Mouse (Mus musculus): ENCODE measurements around the gene Tcirg1. TPM values are rescaled to one million over a fixed set of nuclear protein-coding genes. Genes with fewer than 3 reads are reported as not detected.

Gene Tcirg1
- polyA plus RNA-seq, 1 experiment from 2014 or later, result 24.7 TPM

DNA sequence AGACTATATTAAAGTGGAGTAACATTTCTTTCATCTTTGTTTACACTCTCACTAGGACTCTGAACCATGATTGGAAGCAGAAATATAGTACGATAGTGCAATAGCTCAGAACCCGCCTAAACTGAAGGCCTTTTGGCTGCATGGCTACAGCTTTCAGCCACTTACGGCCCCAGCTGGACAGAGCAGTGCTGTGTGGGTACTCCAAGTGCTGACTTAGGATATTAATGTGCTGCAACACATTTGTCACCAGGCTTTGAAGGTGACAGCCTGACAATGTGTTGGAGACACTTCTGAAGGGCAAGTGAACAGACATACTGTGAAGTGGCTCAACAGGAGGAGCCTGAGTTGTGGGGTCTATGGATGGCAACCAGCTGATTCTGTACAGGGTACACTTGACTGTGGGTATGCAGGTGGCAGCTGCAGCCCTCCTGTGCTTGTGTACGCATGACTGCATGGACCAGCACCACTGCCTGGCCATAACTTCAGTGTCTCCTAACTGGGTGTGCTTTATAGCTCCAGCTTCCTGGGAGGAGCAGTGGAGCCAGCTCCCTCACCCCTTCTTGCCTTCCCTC is 13.3 kb downstream of the Tcirg1 start:
- H3K9ac ChIP-seq, result no peak overlapping the region
- 84% methylated on average over 4 of the region's 4 CpGs for WGBS (ENCODE audit: insufficient replicate concordance)
- no peak overlapping the region for H3K4me3 ChIP-seq
- ATAC-seq, result no peak
- no peak overlapping the region for H3K4me2 ChIP-seq
- no peak overlapping the region for H3K27ac ChIP-seq
- no peaks in the 10 kb centered on the region for H3K4me1 ChIP-seq
- no peaks in the 10 kb centered on the region for H3K9me3 ChIP-seq (replicated peaks)
- peaks cover 97% of the 10 kb centered on the region for H3K36me3 ChIP-seq
- H3K27me3 ChIP-seq (replicated peaks), result no peaks in the 10 kb centered on the region

DNA sequence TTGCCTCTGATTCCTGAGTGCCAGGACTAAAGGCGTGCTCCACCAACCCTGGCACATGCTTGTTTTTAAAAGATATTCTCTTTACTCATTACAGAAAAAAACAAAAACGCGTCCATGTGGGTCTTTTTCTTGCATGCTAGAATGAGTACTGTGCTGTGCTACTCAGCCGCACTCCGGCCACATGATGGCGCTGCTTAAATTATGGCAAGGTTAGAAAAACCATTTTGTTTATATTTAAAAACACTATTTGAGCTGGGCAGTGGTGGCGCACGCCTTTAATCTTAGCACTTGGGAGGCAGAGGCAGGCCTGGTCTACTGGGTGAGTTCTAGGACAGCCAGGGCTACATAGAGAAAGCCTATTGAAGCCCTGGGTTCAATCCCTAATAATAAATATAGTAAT is 16.8 kb downstream of the Tcirg1 start:
- ATAC-seq, result no peak

DNA sequence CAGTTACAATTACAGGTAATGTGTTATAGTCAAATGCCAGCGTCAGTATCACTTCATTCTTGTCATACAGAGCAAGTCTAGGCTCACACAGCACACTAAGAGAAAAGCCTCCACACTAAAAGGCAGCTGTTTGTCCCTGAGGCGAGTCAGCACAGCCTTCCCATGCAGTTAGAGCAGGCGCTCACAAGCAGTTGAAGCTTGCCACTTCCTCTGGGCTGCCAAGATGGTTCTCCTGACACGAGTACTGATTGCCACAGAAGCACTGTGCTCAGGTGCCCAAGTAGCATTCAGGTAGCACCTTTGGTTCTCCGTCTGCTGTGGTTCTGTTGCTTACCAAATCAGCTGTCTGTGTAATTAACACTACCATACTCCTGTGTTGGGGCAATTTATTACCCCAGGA is 17.8 kb downstream of the Tcirg1 start:
- H3K4me2 ChIP-seq, result no peak overlapping the region
- no peak overlapping the region for H3K4me3 ChIP-seq
- ATAC-seq, result no peak
- no peak overlapping the region for H3K27ac ChIP-seq
- peaks cover 87% of the 10 kb centered on the region for H3K36me3 ChIP-seq
- H3K27me3 ChIP-seq (replicated peaks), result no peaks in the 10 kb centered on the region
- H3K9me3 ChIP-seq (replicated peaks), result no peaks in the 10 kb centered on the region
- WGBS (ENCODE audit: insufficient replicate concordance), result 77% methylated on average over 5 of the region's 5 CpGs
- no peak overlapping the region for H3K9ac ChIP-seq
- H3K4me1 ChIP-seq, result no peaks in the 10 kb centered on the region

More for the DNA sequence above, 16.8 kb downstream of the Tcirg1 start:
- Histone ChIP-seq H3K9me3 (replicated peaks) (no peaks in the 10 kb centered on the region), H3K27me3 (replicated peaks) (no peaks in the 10 kb centered on the region), H3K36me3 (peaks cover 89% of the 10 kb centered on the region), H3K4me2 (no peak overlapping the region), H3K9ac (no peak overlapping the region), H3K4me3 (no peak overlapping the region), H3K4me1 (no peaks in the 10 kb centered on the region), H3K27ac (no peak overlapping the region)
- WGBS (ENCODE audit: insufficient replicate concordance), result 74% methylated on average over 8 of the region's 8 CpGs

- ATAC-seq, result no peak
- no peaks in the 10 kb centered on the region for H3K27me3 ChIP-seq (replicated peaks)
- peaks cover 51% of the 10 kb centered on the region for H3K36me3 ChIP-seq
- no peak overlapping the region for H3K4me2 ChIP-seq
- H3K4me3 ChIP-seq, result no peak overlapping the region
- no peak overlapping the region for H3K27ac ChIP-seq
- H3K4me1 ChIP-seq, result peaks cover 14% of the 10 kb centered on the region; the same call in 1 of the 2 replicates
- H3K9ac ChIP-seq, result no peak overlapping the region
- WGBS (ENCODE audit: insufficient replicate concordance), result 74% methylated on average over 6 of the region's 6 CpGs
- no peaks in the 10 kb centered on the region for H3K9me3 ChIP-seq (replicated peaks)
Observed at GRCm38 (mm10) chr19:3884325-3884990, 22.5 kb downstream of the Tcirg1 start.

DNA sequence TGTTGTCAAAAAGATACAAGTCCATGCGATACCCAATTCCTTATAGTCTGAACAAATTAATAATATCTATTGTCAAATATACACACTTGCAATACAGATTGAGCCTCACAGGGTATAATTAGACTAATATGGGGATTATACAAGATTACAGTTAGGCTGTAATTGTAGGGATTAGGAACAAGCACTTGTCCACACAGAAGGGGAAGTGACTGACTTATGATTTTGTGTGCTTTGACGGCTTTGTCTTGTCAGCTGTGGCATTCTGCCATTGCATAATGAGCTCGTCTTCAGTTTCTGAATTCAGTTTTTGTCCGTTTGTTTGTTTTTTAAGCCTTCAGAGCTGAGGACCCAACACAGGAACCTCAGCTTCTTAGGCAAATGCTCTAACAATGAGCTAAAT is 24.7 kb downstream of the Tcirg1 start:
- H3K27me3 ChIP-seq (replicated peaks), result no peaks in the 10 kb centered on the region
- H3K9me3 ChIP-seq (replicated peaks), result no peaks in the 10 kb centered on the region
- no peak overlapping the region for H3K4me2 ChIP-seq
- no peak for ATAC-seq
- H3K4me3 ChIP-seq, result no peak overlapping the region
- H3K9ac ChIP-seq, result no peak overlapping the region
- 56% methylated on average over 4 of the region's 4 CpGs for WGBS (ENCODE audit: insufficient replicate concordance)
- peaks cover 14% of the 10 kb centered on the region; the same call in 1 of the 2 replicates for H3K4me1 ChIP-seq
- H3K27ac ChIP-seq, result no peak overlapping the region
- peaks cover 40% of the 10 kb centered on the region for H3K36me3 ChIP-seq

DNA sequence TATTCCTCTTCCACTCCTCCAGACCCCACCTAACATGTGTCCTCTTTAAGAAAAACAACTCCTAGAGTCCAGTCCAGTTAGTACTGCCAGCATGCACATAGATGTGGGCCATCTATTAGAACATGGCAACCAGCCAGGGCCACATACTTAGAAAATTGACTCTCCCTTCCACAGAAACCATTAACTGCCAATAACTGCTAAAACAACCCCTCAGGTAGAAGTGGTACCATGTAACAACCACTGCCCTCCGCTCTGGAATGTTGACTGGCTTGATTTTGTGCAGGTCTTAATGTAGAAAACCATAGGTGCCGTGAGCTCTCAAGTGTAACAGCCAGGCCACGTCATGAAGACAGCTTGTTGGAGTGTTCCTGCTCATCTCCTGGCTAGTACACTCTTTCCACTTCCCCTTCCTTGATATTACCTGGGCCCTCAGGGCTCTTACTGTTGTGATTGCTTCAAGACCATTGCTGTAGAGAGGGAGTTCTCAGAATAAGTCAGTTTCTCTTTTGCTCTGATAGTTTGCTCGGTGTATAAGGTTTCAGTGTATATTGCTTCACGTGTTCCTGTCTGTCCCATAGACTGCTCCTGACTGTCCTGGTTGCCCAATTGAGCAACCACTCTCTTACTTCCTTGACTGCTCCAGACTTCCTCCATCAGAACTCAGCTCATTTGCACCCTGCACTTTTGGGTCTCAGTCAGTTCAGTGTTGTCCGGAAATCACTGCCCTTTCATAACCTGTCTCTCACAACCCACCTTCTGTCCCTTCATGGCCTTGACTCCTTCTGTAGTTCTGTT is 26.7 kb downstream of the Tcirg1 start:
- H3K9me3 ChIP-seq (replicated peaks), result no peaks in the 10 kb centered on the region

DNA sequence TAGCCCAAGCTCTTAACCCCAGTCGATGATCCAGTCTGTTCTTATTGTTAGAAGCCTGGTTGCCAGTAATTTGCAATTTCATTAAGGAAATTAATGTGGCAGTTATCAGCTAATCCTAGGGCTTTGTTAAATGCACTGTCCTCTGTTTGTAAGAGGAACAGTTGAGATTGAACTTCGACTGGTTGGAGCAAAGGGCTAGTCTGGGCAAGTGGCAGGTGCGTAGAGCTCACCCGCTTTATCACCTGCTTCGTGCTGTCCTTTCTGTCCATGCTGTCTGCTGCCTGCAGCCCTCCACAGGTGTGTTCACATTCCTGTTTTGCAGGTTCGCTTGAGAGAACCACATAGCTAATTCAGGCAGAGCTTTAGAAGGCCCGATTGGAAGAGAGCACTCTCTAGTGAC is 31.9 kb downstream of the Tcirg1 start:
- H3K9ac ChIP-seq, result no peak overlapping the region
- H3K9me3 ChIP-seq (replicated peaks), result no peaks in the 10 kb centered on the region
- peaks cover 2% of the 10 kb centered on the region; the same call in 1 of the 2 replicates for H3K4me1 ChIP-seq
- no peak overlapping the region for H3K27ac ChIP-seq
- ATAC-seq, result no peak
- no peak overlapping the region for H3K4me2 ChIP-seq
- peaks cover 23% of the 10 kb centered on the region for H3K36me3 ChIP-seq
- H3K4me3 ChIP-seq, result no peak overlapping the region
- WGBS (ENCODE audit: insufficient replicate concordance), result 73% methylated on average over 7 of the region's 7 CpGs
- no peaks in the 10 kb centered on the region for H3K27me3 ChIP-seq (replicated peaks)

More for the DNA sequence above, 26.7 kb downstream of the Tcirg1 start:
- no peak for ATAC-seq
- Histone ChIP-seq H3K9ac (no peak overlapping the region), H3K27me3 (replicated peaks) (no peaks in the 10 kb centered on the region), H3K4me2 (no peak overlapping the region), H3K36me3 (peaks cover 37% of the 10 kb centered on the region), H3K4me1 (peaks cover 14% of the 10 kb centered on the region; the same call in 1 of the 2 replicates), H3K4me3 (no peak overlapping the region), H3K27ac (no peak overlapping the region)
- 73% methylated on average over 6 of the region's 6 CpGs for WGBS (ENCODE audit: insufficient replicate concordance)

DNA sequence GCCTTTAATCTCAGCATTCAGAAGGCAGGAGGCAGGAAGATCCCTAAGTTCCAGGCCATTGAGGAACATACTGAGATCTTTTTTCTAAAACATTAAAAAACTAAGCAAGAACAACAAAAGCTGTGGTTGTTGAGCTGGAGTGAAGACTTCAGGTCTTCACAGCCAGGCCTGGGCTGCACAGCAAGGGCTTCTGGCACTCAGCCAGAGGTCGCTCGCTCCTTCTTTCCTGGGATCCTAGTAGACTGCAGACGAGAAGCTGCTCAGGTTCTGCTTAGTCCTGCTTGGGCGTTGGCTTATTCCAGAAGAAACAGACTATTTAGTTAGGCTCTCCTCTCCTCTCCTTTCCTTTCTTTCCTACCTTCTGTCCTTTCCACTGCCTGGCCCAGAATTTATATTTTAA is 34.6 kb downstream of the Tcirg1 start:
- Histone ChIP-seq H3K4me2 (no peak overlapping the region), H3K9me3 (replicated peaks) (no peaks in the 10 kb centered on the region), H3K4me1 (no peaks in the 10 kb centered on the region; the same call in 1 of the 2 replicates), H3K4me3 (no peak overlapping the region), H3K27me3 (replicated peaks) (no peaks in the 10 kb centered on the region), H3K36me3 (peaks cover 20% of the 10 kb centered on the region), H3K27ac (no peak overlapping the region), H3K9ac (no peak overlapping the region)
- 67% methylated on average over 4 of the region's 4 CpGs for WGBS (ENCODE audit: insufficient replicate concordance)
- ATAC-seq, result no peak

GRCm38 (mm10) chr19:3871468-3871867 is 35.5 kb downstream of the Tcirg1 start:
- no peak for ATAC-seq
- no peak overlapping the region for H3K27ac ChIP-seq

DNA sequence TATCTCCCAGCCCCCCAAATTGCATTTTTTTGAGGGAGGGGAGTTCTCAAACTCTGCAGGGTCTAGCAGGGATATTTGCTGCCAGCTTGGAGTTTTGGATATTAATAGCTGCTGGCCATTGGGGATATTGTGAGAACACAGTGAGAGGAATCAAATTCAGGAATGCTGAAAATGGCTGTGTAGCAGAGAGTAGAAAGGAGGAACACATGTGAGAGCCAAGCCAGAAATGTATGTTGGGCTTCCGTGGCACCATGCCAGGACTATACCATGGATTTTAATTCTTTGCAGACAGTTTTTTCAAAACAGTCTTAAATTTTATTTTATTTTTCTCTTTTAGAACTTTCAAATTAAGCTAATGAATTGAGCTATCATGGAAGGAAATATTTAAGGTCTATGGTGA is 38.6 kb downstream of the Tcirg1 start:
- Histone ChIP-seq H3K4me3 (no peak overlapping the region), H3K9ac (no peak overlapping the region), H3K4me2 (no peak overlapping the region), H3K36me3 (peaks cover 29% of the 10 kb centered on the region), H3K27me3 (replicated peaks) (no peaks in the 10 kb centered on the region), H3K4me1 (0 out of 2 replicates have a peak, but pooled peaks cover 2% of the 10 kb centered on the region), H3K27ac (no peak overlapping the region), H3K9me3 (replicated peaks) (peaks cover 2% of the 10 kb centered on the region; the same call in 1 of the 2 replicates)
- no peak for ATAC-seq
- WGBS (ENCODE audit: insufficient replicate concordance), result 77% methylated on average over 1 of the region's 1 CpGs

More at GRCm38 (mm10) chr19:3871468-3871867, 35.5 kb downstream of the Tcirg1 start:
- Histone ChIP-seq H3K36me3 (peaks cover 18% of the 10 kb centered on the region), H3K4me3 (no peak overlapping the region), H3K4me2 (no peak overlapping the region), H3K9me3 (replicated peaks) (no peaks in the 10 kb centered on the region), H3K9ac (no peak overlapping the region), H3K4me1 (no peaks in the 10 kb centered on the region; the same call in 1 of the 2 replicates), H3K27me3 (replicated peaks) (no peaks in the 10 kb centered on the region)

DNA sequence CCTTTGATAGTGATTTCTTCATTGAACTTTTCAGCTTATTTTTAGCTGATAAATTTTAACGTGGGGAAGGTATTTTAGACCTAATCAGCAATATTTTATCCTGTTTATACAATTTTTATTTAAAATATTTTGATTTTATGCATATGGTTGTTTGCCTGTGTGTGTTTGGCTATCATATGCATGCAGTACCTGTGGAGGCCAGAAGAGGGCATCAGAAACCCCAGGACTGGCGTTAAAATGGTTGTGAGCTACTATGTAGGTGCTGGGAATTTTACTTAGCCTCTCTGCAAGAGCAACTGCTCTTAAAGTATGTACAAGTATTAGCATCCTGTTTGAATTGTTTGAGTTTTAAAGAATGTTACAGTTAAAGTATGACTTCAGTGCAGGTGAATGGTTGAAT is 42.0 kb downstream of the Tcirg1 start:
- WGBS (ENCODE audit: insufficient replicate concordance), result 68% methylated on average over 2 of the region's 2 CpGs
- Histone ChIP-seq H3K4me3 (no peak overlapping the region), H3K4me1 (peaks cover 20% of the 10 kb centered on the region), H3K4me2 (no peak overlapping the region), H3K27ac (no peak overlapping the region), H3K9ac (no peak overlapping the region), H3K9me3 (replicated peaks) (peaks cover 2% of the 10 kb centered on the region; the same call in 1 of the 2 replicates), H3K36me3 (peaks cover 26% of the 10 kb centered on the region), H3K27me3 (replicated peaks) (no peaks in the 10 kb centered on the region)
- no peak for ATAC-seq

DNA sequence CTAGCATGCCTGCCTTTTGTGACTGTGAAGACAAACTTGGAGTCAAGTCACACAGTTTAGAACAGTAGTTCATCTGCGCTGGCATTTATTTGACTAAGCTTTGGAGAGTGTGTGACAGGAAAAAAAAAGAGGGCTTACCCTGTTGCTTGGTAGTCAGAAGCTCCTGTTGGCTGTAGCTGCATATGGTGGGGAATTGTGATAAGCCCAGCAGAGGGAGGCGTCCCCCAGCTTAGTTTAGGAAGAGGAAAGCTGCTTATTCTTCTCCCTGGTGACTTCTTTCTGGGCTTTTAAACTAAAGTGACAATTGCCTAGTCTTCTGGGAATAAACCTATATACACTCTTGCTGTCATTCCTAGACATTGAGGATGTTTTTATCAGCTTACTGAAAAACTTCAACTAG is 44.2 kb downstream of the Tcirg1 start:
- no peak overlapping the region for H3K9ac ChIP-seq
- peaks cover 2% of the 10 kb centered on the region; the same call in 1 of the 2 replicates for H3K9me3 ChIP-seq (replicated peaks)
- no peak overlapping the region for H3K27ac ChIP-seq
- H3K4me2 ChIP-seq, result no peak overlapping the region
- no peak for ATAC-seq
- peaks cover 26% of the 10 kb centered on the region for H3K36me3 ChIP-seq
- no peak overlapping the region for H3K4me3 ChIP-seq
- peaks cover 20% of the 10 kb centered on the region for H3K4me1 ChIP-seq
- no peaks in the 10 kb centered on the region for H3K27me3 ChIP-seq (replicated peaks)
- WGBS (ENCODE audit: insufficient replicate concordance), result 55% methylated on average over 2 of the region's 2 CpGs

Measured in liver, embryonic 12.5 days (tissue).